Mouse (Mus musculus) hindbrain, postnatal 0 days (tissue): ENCODE results near the gene Tenm3. TPM values are rescaled to one million over a fixed set of nuclear protein-coding genes. Genes with fewer than 3 reads are reported as not detected.

ENCODE experiments used
- ATAC-seq: fragments of 200-750 bp; cut with Nextera tagmentation; 2 replicates; pipeline ENCODE4 v1.8.0; 2017; ENCODE audit warnings: mild to moderate bottlenecking, moderate TSS enrichment, moderate library complexity
- DNase-seq: peaks from one replicate; pipeline ENCODE4 v3.0.0-alpha.2; 2015; ENCODE audit warnings: low spot score
- H3K27ac ChIP-seq: fragments of 300-500 bp; sonication (generic); 2 replicates; pipeline ENCODE4 v1.5.1; 2014; ENCODE audit warnings: mild to moderate bottlenecking
- H3K27me3 ChIP-seq: fragments of 300-500 bp; sonication (generic); 2 replicates; pipeline ENCODE4 v1.6.1; 2014; ENCODE audit warnings: low read length, mixed read lengths; ENCODE audit not compliant: insufficient read depth
- H3K36me3 ChIP-seq: fragments of 300-500 bp; sonication (generic); 2 replicates; pipeline ENCODE4 v1.6.1; 2014; ENCODE audit warnings: low read length, mixed read lengths; ENCODE audit not compliant: insufficient read depth
- H3K4me1 ChIP-seq: fragments of 300-500 bp; sonication (generic); 2 replicates; pipeline ENCODE4 v1.6.1; 2014; ENCODE audit warnings: antibody characterized with exemption, low read length, mixed read lengths; ENCODE audit not compliant: insufficient read depth
- H3K4me2 ChIP-seq: fragments of 300-500 bp; sonication (generic); 2 replicates; pipeline ENCODE4 v1.6.1; 2014; ENCODE audit warnings: low read depth, mild to moderate bottlenecking, low read length, moderate library complexity, mixed read lengths
- H3K4me3 ChIP-seq: fragments of 300-500 bp; sonication (generic); 2 replicates; pipeline ENCODE4 v1.5.1; 2014; ENCODE audit warnings: low read length
- H3K9ac ChIP-seq: fragments of 300-500 bp; sonication (generic); replicated peaks from 2 replicates; pipeline ENCODE4 v1.6.1; 2014; ENCODE audit warnings: mild to moderate bottlenecking, low read length, moderate library complexity, mixed read lengths
- H3K9me3 ChIP-seq: fragments of 300-500 bp; sonication (generic); 2 replicates; pipeline ENCODE4 v1.6.1; 2016; ENCODE audit warnings: low read length, mixed read lengths
- CTCF ChIP-seq: IDR thresholded peaks from 2 replicates; pipeline ENCODE4 v1.5.1; 2016; ENCODE audit warnings: antibody characterized with exemption, control low read depth, low read depth
- WGBS: fragments of 180-500 bp; shearing (Covaris S2); extraction: QIAGEN DNeasy Blood & Tissue Kit; methylation state at CpG from one replicate; pipeline ENCODE4 v1.1.7; 2014; 5-methylcytosine and 5-hydroxymethylcytosine counted together
- polyA plus RNA-seq: library from polyadenylated mRNA; unstranded; fragments of >200 nt; fragmentation: Nextera tagmentation; extraction: Ambion mirVana; gene quantifications from 2 replicates; pipeline ENCODE4 v1.2.1, GENCODE M21; 2015
- total RNA-seq: library from RNA; depleted of rRNA; stranded (reverse); fragments of >200 nt; gene quantifications from 2 replicates; pipeline ENCODE4 v1.2.3, GENCODE M21; 2014

Tenm3 gene
- total and polyA plus RNA-seq, 2 experiments from 2014 or later: 21.3 to 151 TPM

DNA sequence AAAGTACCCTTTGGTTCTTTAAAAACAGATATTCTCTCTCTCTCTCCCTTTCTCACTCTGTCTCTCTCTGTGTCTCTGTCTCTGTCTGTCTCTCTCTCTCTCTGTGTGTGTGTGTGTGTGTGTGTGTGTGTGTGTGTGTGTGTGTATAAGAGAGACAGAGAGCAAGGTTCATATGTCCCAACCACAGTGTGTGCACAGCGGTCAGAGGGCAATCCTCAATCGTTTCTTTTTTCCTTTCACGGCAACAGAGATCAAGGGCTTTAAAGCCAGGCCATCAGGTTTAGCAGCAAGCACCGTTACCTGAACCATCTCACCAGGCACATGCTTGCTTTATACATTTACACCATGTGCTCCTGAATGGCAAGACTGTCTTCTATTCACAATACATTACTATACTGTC, 110.7 kb downstream of the Tenm3 start:
- Histone ChIP-seq H3K4me2 (no peak overlapping the region), H3K27me3 (no peaks in the 10 kb centered on the region), H3K4me3 (no peak overlapping the region), H3K36me3 (no peaks in the 10 kb centered on the region), H3K9ac (no peak overlapping the region), H3K4me1 (no peaks in the 10 kb centered on the region), H3K27ac (no peak overlapping the region), H3K9me3 (no peaks in the 10 kb centered on the region)
- 80% methylated on average over 4 of the region's 4 CpGs for WGBS
- ATAC-seq (no peak), DNase-seq (no peak)
- TF ChIP-seq CTCF: no peak

DNA sequence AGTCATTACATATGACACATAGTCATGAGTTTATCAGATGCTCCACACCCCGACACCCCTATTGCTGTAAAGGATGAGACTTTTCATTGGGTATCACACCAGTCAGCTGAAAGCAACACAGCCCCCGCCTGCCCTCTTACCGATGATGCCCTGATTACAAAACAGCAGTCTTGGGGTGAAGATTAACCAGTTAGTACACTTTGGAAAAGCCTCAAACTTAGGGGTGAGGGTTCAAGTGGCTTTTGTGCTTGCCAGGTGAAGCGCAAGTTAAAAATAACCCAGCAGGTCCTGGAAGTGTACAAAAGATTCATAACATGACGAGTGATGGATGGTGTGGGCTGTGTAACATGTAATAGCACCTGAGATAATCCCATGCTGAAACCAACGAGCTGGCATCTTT, 113.0 kb downstream of the Tenm3 start:
- WGBS: 71% methylated on average over 6 of the region's 6 CpGs

DNA sequence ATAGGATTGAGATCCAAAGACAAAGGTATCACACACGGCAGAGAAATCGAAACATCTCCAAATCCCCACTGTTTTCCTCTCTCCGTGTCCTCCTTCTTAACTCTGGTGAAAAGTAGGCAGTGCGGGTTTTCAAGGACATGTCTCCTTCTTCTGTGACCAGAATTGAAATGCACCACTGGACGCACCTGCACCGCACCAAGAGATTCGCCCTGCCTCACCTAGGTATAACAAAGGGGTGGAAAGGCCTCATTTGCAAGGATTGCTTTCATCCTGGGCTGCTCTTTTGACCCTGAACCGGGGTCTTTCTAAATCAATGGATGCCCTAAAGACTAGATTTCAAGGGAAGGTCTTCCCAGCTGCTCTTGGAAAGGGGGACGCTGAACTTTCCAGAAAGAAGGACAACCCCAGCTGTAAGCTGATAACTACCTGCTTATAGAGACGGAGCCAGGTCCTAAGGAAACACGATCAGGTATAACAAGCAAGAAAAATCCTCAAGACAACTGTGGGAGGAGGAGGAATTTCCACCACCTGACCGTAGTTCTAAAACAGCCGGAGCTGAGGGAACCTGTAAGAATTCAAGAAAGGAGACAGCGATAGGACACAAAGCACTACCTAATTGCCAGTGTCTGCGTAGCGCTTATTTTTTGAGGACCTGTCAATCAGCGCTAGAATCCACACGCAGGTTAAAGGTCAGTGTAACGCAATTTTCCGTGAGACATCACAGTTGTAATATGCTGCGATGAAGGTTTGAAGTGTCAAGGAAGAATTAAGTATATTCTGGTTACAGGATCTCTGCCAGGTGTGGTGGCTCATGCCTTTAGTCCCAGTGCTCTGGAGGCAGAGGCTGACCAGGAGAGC, 114.7 kb downstream of the Tenm3 start:
- WGBS: 82% methylated on average over 21 of the region's 21 CpGs
- H3K4me2 ChIP-seq: no peak overlapping the region

More for the DNA sequence above, 113.0 kb downstream of the Tenm3 start:
- DNase-seq (no peak), ATAC-seq (no peak)
- Histone ChIP-seq H3K27me3 (no peaks in the 10 kb centered on the region), H3K4me1 (no peaks in the 10 kb centered on the region), H3K4me2 (no peak overlapping the region), H3K36me3 (no peaks in the 10 kb centered on the region), H3K4me3 (no peak overlapping the region), H3K27ac (no peak overlapping the region), H3K9me3 (no peaks in the 10 kb centered on the region), H3K9ac (no peak overlapping the region)
- no peak for TF ChIP-seq CTCF

DNA sequence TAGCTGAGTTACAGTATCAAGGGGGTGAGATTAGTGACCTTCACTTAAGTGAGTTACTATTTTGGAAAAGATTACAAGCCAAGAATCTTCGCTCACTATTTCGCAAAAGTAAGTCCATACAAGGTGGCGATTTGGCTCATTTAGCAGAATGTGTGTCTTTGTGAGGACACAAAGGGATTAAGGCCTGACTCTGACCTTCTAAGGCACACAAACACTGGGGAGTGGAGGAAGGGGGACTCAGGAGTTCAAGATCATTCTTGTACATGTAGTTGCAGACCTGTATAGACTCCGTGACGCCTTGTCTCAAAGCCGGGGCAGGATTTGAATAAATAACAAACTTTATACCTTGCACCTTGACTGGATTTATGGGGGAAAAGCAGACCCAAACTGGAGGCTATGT, 115.7 kb downstream of the Tenm3 start:
- Histone ChIP-seq H3K4me2 (no peak overlapping the region), H3K36me3 (no peaks in the 10 kb centered on the region), H3K4me1 (0 out of 2 replicates have a peak, but pooled peaks cover under 1% of the 10 kb centered on the region), H3K4me3 (no peak overlapping the region), H3K9me3 (no peaks in the 10 kb centered on the region), H3K27me3 (no peaks in the 10 kb centered on the region), H3K9ac (no peak overlapping the region), H3K27ac (no peak overlapping the region)
- no peak for ATAC-seq
- no peak for DNase-seq
- no peak for TF ChIP-seq CTCF
- 97% methylated on average over 6 of the region's 6 CpGs for WGBS

More for the DNA sequence above, 114.7 kb downstream of the Tenm3 start:
- no peak for DNase-seq
- Histone ChIP-seq H3K9ac (no peak overlapping the region), H3K4me3 (no peak overlapping the region), H3K36me3 (no peaks in the 10 kb centered on the region), H3K9me3 (no peaks in the 10 kb centered on the region), H3K4me1 (no peaks in the 10 kb centered on the region), H3K27ac (no peak overlapping the region), H3K27me3 (no peaks in the 10 kb centered on the region)
- TF ChIP-seq CTCF: no peak
- no peak for ATAC-seq

DNA sequence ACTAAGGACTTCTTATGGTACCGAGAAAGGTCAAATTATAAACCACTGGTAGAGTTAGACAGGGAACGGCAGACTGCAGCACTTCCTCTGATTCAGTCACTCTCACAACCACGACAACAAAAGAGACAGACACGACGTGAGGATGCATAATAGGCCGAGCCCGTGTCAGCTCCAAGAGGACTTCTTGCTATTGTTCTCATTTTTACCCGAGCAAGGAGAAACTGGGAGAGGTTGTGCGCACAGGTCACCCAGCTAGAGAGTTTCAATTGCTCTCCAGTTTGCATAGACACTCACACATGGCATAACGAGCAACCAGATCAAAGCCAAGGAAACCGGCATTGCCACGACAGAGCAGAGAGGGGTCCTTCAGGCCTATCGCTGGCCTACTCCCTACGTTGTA, 121.0 kb downstream of the Tenm3 start:
- no peaks in the 10 kb centered on the region for H3K36me3 ChIP-seq
- WGBS: 24% methylated on average over 14 of the region's 14 CpGs
- H3K4me1 ChIP-seq: 0 out of 2 replicates have a peak, but pooled peaks cover 5% of the 10 kb centered on the region
- H3K9ac ChIP-seq: no peak overlapping the region
- ATAC-seq: no peak
- no peaks in the 10 kb centered on the region for H3K9me3 ChIP-seq
- DNase-seq: no peak
- no peak overlapping the region for H3K27ac ChIP-seq
- H3K4me3 ChIP-seq: no peak overlapping the region
- H3K27me3 ChIP-seq: no peaks in the 10 kb centered on the region
- H3K4me2 ChIP-seq: peak overlapping the region; percentile 18; the same call in 1 of the 2 replicates
- TF ChIP-seq CTCF: no peak

DNA sequence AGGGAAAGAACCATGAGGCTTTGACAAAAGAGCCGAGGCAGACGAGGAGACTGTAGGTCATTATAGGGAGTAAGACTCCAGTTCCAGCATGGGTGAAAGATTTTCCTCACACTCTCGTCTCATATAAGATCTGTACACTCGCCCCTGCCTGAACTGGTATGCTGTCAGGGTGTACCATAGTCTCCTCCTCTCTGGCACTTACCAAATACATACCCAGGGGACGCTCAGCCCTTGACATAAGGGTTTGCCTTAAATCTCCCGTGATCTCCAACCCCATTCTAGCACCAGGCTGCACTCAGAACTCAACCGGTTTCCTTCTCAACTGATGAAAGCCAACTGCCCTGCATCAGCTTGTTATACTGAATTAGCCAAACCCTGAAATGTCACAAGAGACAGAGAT, 121.4 kb downstream of the Tenm3 start:
- ATAC-seq: no peak
- WGBS: 83% methylated on average over 7 of the region's 7 CpGs
- H3K9ac ChIP-seq: no peak overlapping the region

DNA sequence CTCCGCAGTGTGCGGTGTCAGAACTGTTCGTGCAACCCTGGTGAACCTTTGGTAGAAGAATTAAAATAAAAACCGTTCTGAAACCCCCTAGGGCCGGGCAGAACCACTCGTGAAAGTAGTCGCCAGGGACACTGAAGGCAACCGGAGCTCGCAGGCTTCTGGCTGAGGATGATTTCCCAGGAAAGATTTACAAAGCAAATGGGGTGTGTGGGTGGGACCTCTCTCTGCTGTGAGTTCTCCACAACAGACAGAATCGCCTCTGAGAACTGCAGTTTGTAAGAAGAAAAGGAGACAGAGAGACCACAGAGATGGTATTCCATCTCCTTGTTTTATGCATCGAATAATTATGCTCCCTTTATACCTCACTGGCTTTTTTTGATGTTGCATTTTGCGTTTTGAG, 122.4 kb downstream of the Tenm3 start:
- H3K4me2 ChIP-seq: no peak overlapping the region
- no peak for TF ChIP-seq CTCF
- H3K27me3 ChIP-seq: no peaks in the 10 kb centered on the region
- no peak overlapping the region for H3K4me3 ChIP-seq
- H3K4me1 ChIP-seq: 0 out of 2 replicates have a peak, but pooled peaks cover 5% of the 10 kb centered on the region
- no peak overlapping the region for H3K9ac ChIP-seq
- H3K27ac ChIP-seq: no peak overlapping the region
- H3K36me3 ChIP-seq: no peaks in the 10 kb centered on the region
- DNase-seq (no peak), ATAC-seq (no peak)
- WGBS: 94% methylated on average over 12 of the region's 12 CpGs
- no peaks in the 10 kb centered on the region for H3K9me3 ChIP-seq

More for the DNA sequence above, 121.4 kb downstream of the Tenm3 start:
- no peaks in the 10 kb centered on the region for H3K27me3 ChIP-seq
- TF ChIP-seq CTCF: no peak
- H3K9me3 ChIP-seq: no peaks in the 10 kb centered on the region
- no peak for DNase-seq
- H3K4me2 ChIP-seq: no peak overlapping the region
- H3K4me3 ChIP-seq: no peak overlapping the region
- H3K27ac ChIP-seq: no peak overlapping the region
- H3K4me1 ChIP-seq: 0 out of 2 replicates have a peak, but pooled peaks cover 5% of the 10 kb centered on the region
- no peaks in the 10 kb centered on the region for H3K36me3 ChIP-seq
